Mouse (Mus musculus): ENCODE measurements around the gene Ifnar2. TPM values are rescaled to one million over a fixed set of nuclear protein-coding genes. Genes with fewer than 3 reads are reported as not detected.
"Not testable (repeated sequence)": the region's sequence is repeated elsewhere in the genome, so short reads cannot be mapped to it uniquely, and the experiment has no call there.

Ifnar2 gene
- polyA plus RNA-seq, 1 experiment from 2014 or later: 35.4 TPM

DNA sequence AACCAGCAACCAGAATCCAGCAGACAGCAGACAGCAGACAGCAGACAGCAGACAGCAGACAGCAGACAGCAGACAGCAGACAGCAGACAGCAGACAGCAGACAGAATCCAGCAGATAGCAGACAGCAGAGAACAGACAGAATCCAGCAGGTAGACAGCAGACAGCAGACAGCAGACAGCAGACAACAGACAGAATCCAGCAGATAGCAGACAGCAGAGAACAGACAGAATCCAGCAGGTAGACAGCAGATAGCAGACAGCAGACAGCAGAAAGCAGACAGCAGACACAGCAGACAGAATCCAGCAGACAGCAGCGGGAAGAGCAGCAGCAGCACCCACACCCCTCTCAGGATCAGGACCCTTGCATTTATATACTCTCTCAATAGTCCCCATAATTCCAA, 66.0 kb downstream of the Ifnar2 start:
- not testable (repeated sequence) for H3K4me3 ChIP-seq (ENCODE audit: low read depth, low read length); H3K9me3 ChIP-seq (ENCODE audit: control insufficient read depth, low read length); DNase-seq (ENCODE audit: low spot score); ATAC-seq (ENCODE audit: low FRiP score); H3K9ac ChIP-seq (ENCODE audit: low read depth, low read length); H3K27me3 ChIP-seq (ENCODE audit: control insufficient read depth, insufficient read depth, low read length); H3K27ac ChIP-seq (ENCODE audit: low read depth, low read length); H3K4me1 ChIP-seq (replicated peaks; ENCODE audit: control insufficient read depth, insufficient read depth, low read length); H3K4me2 ChIP-seq (replicated peaks; ENCODE audit: low read depth, low read length); H3K36me3 ChIP-seq (ENCODE audit: control insufficient read depth, insufficient read depth, low read length)
- WGBS: 95% methylated on average over 1 of the region's 1 CpGs

- Histone ChIP-seq H3K9ac (ENCODE audit: low read depth, low read length) (no peak overlapping the region), H3K9me3 (ENCODE audit: control insufficient read depth, low read length) (no peaks in the 10 kb centered on the region), H3K36me3 (ENCODE audit: control insufficient read depth, insufficient read depth, low read length) (no peaks in the 10 kb centered on the region), H3K4me2 (replicated peaks; ENCODE audit: low read depth, low read length) (no peak overlapping the region), H3K4me1 (replicated peaks; ENCODE audit: control insufficient read depth, insufficient read depth, low read length) (no peaks in the 10 kb centered on the region), H3K27ac (ENCODE audit: low read depth, low read length) (no peak overlapping the region), H3K27me3 (ENCODE audit: control insufficient read depth, insufficient read depth, low read length) (no peaks in the 10 kb centered on the region), H3K4me3 (ENCODE audit: low read depth, low read length) (no peak overlapping the region)
- 61% methylated on average over 7 of the region's 7 CpGs for WGBS
- DNase-seq (ENCODE audit: low spot score) (no peak), ATAC-seq (ENCODE audit: low FRiP score) (no peak)
Measured at GRCm38 (mm10) chr16:91441366-91441765, 68.8 kb downstream of the Ifnar2 start.

GRCm38 (mm10) chr16:91441811-91442240, 69.2 kb downstream of the Ifnar2 start:
- no peaks in the 10 kb centered on the region for H3K9me3 ChIP-seq (ENCODE audit: control insufficient read depth, low read length)
- no peaks in the 10 kb centered on the region for H3K27me3 ChIP-seq (ENCODE audit: control insufficient read depth, insufficient read depth, low read length)
- ATAC-seq (ENCODE audit: low FRiP score) (no peak), DNase-seq (ENCODE audit: low spot score) (no peak)
- no peak overlapping the region for H3K9ac ChIP-seq (ENCODE audit: low read depth, low read length)
- H3K27ac ChIP-seq (ENCODE audit: low read depth, low read length): no peak overlapping the region
- no peak overlapping the region for H3K4me3 ChIP-seq (ENCODE audit: low read depth, low read length)
- 87% methylated on average over 7 of the region's 7 CpGs for WGBS
- H3K4me2 ChIP-seq (replicated peaks; ENCODE audit: low read depth, low read length): no peak overlapping the region
- H3K4me1 ChIP-seq (replicated peaks; ENCODE audit: control insufficient read depth, insufficient read depth, low read length): no peaks in the 10 kb centered on the region
- H3K36me3 ChIP-seq (ENCODE audit: control insufficient read depth, insufficient read depth, low read length): no peaks in the 10 kb centered on the region

DNA sequence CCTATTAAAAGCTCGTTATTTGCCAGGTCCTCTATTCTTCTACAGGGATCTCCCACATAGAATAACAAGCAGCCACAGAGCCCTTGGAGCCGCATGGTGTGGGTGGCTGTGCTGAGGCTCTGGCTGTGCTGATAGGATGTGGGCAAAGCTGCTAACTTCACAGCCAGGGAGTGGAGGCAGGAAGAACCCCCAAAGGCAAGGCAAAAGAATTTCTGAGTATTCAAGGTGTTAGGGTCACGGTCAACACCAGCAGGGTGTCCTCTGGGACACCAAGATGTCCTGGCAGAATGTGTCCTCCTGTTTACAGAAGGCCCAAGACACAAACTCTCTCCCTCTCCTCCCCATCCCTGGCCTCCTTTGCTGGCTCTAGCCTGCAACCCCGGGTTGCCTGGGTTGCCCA, 69.9 kb downstream of the Ifnar2 start:
- Histone ChIP-seq H3K4me1 (replicated peaks; ENCODE audit: control insufficient read depth, insufficient read depth, low read length) (no peaks in the 10 kb centered on the region), H3K9ac (ENCODE audit: low read depth, low read length) (no peak overlapping the region), H3K9me3 (ENCODE audit: control insufficient read depth, low read length) (no peaks in the 10 kb centered on the region), H3K4me3 (ENCODE audit: low read depth, low read length) (no peak overlapping the region), H3K4me2 (replicated peaks; ENCODE audit: low read depth, low read length) (no peak overlapping the region), H3K27ac (ENCODE audit: low read depth, low read length) (no peak overlapping the region), H3K36me3 (ENCODE audit: control insufficient read depth, insufficient read depth, low read length) (no peaks in the 10 kb centered on the region), H3K27me3 (ENCODE audit: control insufficient read depth, insufficient read depth, low read length) (no peaks in the 10 kb centered on the region)
- WGBS: 71% methylated on average over 4 of the region's 4 CpGs
- DNase-seq (ENCODE audit: low spot score) (no peak), ATAC-seq (ENCODE audit: low FRiP score) (no peak)

- Histone ChIP-seq H3K27ac (ENCODE audit: low read depth, low read length) (no peak overlapping the region), H3K36me3 (ENCODE audit: control insufficient read depth, insufficient read depth, low read length) (no peaks in the 10 kb centered on the region), H3K4me1 (replicated peaks; ENCODE audit: control insufficient read depth, insufficient read depth, low read length) (no peaks in the 10 kb centered on the region), H3K9ac (ENCODE audit: low read depth, low read length) (no peak overlapping the region), H3K27me3 (ENCODE audit: control insufficient read depth, insufficient read depth, low read length) (no peaks in the 10 kb centered on the region), H3K4me2 (replicated peaks; ENCODE audit: low read depth, low read length) (no peak overlapping the region), H3K4me3 (ENCODE audit: low read depth, low read length) (no peak overlapping the region), H3K9me3 (ENCODE audit: control insufficient read depth, low read length) (no peaks in the 10 kb centered on the region)
- 78% methylated on average over 8 of the region's 8 CpGs for WGBS
- no peak for ATAC-seq (ENCODE audit: low FRiP score)
- no peak for DNase-seq (ENCODE audit: low spot score)
Measured at GRCm38 (mm10) chr16:91443211-91443611, 70.6 kb downstream of the Ifnar2 start.

GRCm38 (mm10) chr16:91444847-91445246, 72.3 kb downstream of the Ifnar2 start:
- Histone ChIP-seq H3K9ac (ENCODE audit: low read depth, low read length) (no peak overlapping the region), H3K4me3 (ENCODE audit: low read depth, low read length) (no peak overlapping the region), H3K27ac (ENCODE audit: low read depth, low read length) (no peak overlapping the region), H3K27me3 (ENCODE audit: control insufficient read depth, insufficient read depth, low read length) (no peaks in the 10 kb centered on the region), H3K4me2 (replicated peaks; ENCODE audit: low read depth, low read length) (no peak overlapping the region), H3K4me1 (replicated peaks; ENCODE audit: control insufficient read depth, insufficient read depth, low read length) (no peaks in the 10 kb centered on the region), H3K36me3 (ENCODE audit: control insufficient read depth, insufficient read depth, low read length) (no peaks in the 10 kb centered on the region), H3K9me3 (ENCODE audit: control insufficient read depth, low read length) (no peaks in the 10 kb centered on the region)
- DNase-seq (ENCODE audit: low spot score) (no peak), ATAC-seq (ENCODE audit: low FRiP score) (no peak)
- 90% methylated on average over 4 of the region's 4 CpGs for WGBS

- H3K4me2 ChIP-seq (replicated peaks; ENCODE audit: low read depth, low read length): no peak overlapping the region
- no peaks in the 10 kb centered on the region for H3K36me3 ChIP-seq (ENCODE audit: control insufficient read depth, insufficient read depth, low read length)
- H3K27ac ChIP-seq (ENCODE audit: low read depth, low read length): no peak overlapping the region
- H3K9ac ChIP-seq (ENCODE audit: low read depth, low read length): no peak overlapping the region
- DNase-seq (ENCODE audit: low spot score) (no peak), ATAC-seq (ENCODE audit: low FRiP score) (no peak)
- H3K27me3 ChIP-seq (ENCODE audit: control insufficient read depth, insufficient read depth, low read length): no peaks in the 10 kb centered on the region
- no peaks in the 10 kb centered on the region for H3K4me1 ChIP-seq (replicated peaks; ENCODE audit: control insufficient read depth, insufficient read depth, low read length)
- WGBS: 85% methylated on average over 5 of the region's 5 CpGs
- H3K9me3 ChIP-seq (ENCODE audit: control insufficient read depth, low read length): no peaks in the 10 kb centered on the region
- H3K4me3 ChIP-seq (ENCODE audit: low read depth, low read length): no peak overlapping the region
Measured at GRCm38 (mm10) chr16:91445566-91445965, 73.0 kb downstream of the Ifnar2 start.

GRCm38 (mm10) chr16:91446778-91447511, 74.4 kb downstream of the Ifnar2 start:
- Histone ChIP-seq H3K4me1 (replicated peaks; ENCODE audit: control insufficient read depth, insufficient read depth, low read length) (no peaks in the 10 kb centered on the region), H3K27ac (ENCODE audit: low read depth, low read length) (no peak overlapping the region), H3K36me3 (ENCODE audit: control insufficient read depth, insufficient read depth, low read length) (no peaks in the 10 kb centered on the region), H3K4me2 (replicated peaks; ENCODE audit: low read depth, low read length) (no peak overlapping the region), H3K9me3 (ENCODE audit: control insufficient read depth, low read length) (no peaks in the 10 kb centered on the region), H3K4me3 (ENCODE audit: low read depth, low read length) (no peak overlapping the region), H3K27me3 (ENCODE audit: control insufficient read depth, insufficient read depth, low read length) (no peaks in the 10 kb centered on the region), H3K9ac (ENCODE audit: low read depth, low read length) (no peak overlapping the region)
- DNase-seq (ENCODE audit: low spot score) (no peak), ATAC-seq (ENCODE audit: low FRiP score) (no peak)
- WGBS: 80% methylated on average over 8 of the region's 8 CpGs

- no peak overlapping the region for H3K4me2 ChIP-seq (replicated peaks; ENCODE audit: low read depth, low read length)
- WGBS: 85% methylated on average over 6 of the region's 6 CpGs
- DNase-seq (ENCODE audit: low spot score) (no peak), ATAC-seq (ENCODE audit: low FRiP score) (no peak)
- no peak overlapping the region for H3K9ac ChIP-seq (ENCODE audit: low read depth, low read length)
- no peaks in the 10 kb centered on the region for H3K27me3 ChIP-seq (ENCODE audit: control insufficient read depth, insufficient read depth, low read length)
- no peaks in the 10 kb centered on the region for H3K36me3 ChIP-seq (ENCODE audit: control insufficient read depth, insufficient read depth, low read length)
- no peaks in the 10 kb centered on the region for H3K9me3 ChIP-seq (ENCODE audit: control insufficient read depth, low read length)
- H3K27ac ChIP-seq (ENCODE audit: low read depth, low read length): no peak overlapping the region
- no peak overlapping the region for H3K4me3 ChIP-seq (ENCODE audit: low read depth, low read length)
- H3K4me1 ChIP-seq (replicated peaks; ENCODE audit: control insufficient read depth, insufficient read depth, low read length): no peaks in the 10 kb centered on the region
Measured at GRCm38 (mm10) chr16:91447512-91447900, 74.9 kb downstream of the Ifnar2 start.
